Mouse (Mus musculus) G1E-ER4 (cell line): ENCODE data around the gene Chd6. TPM values are rescaled to one million over a fixed set of nuclear protein-coding genes. Genes with fewer than 3 reads are reported as not detected.

Experiments used
- GATA1 ChIP-seq: IDR thresholded peaks from one replicate; pipeline ENCODE4 v1.8.0; 2012; ENCODE audit warnings: low read length, inconsistent platforms
- polyA plus RNA-seq: library from polyadenylated mRNA; stranded (reverse); fragments of >175 nt; gene quantifications from 2 replicates; pipeline ENCODE4 v1.2.3, GENCODE M21; 2012

Gene Chd6
- polyA plus RNA-seq, 1 experiment, result 10.2 TPM

GRCm38 (mm10) chr2:161102102-161102501 is 6.8 kb downstream of the Chd6 start:
- no peak for TF ChIP-seq GATA1

- no peak for TF ChIP-seq GATA1
Measured at GRCm38 (mm10) chr2:161097746-161098145, 11.1 kb downstream of the Chd6 start.

- no peak for TF ChIP-seq GATA1
Measured at GRCm38 (mm10) chr2:161090746-161091405, 18.0 kb downstream of the Chd6 start.

DNA sequence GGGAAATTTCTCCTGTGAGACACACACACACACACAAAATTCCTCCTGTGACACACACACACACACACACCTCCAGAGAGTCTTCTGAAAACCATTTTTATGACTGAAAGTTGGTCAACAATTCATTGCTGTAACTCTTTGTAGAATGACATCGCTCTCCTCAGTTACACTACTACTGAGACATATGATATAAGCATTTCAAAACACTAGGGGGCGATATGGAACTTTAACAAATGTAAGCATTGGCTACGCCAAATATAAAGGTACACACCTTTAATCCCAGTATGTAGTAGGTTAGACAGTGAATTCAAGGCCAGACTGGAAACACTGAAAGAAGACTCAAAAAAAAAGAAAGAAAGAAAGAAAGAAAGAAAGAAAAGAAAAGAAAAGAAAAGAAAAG is 18.7 kb downstream of the Chd6 start:
- TF ChIP-seq GATA1, result no peak

DNA sequence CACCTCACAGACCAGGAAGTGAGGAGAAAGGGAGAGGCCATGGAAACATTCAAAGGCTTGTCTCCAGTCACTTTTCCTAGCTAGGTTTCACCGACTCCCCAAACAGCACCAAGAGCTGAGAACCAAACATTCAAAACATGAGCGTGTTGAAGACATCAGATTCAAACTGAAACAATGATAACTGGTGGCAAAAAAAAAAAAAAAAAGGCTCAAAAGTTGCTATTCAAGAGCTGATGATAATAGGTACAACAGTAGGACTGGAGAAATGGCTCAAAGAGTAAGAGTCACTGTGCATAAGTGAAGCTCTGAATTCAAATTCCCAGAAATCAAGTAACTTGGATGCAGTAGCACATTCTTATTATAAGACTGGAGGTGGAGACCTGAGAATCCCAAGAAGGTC is 30.3 kb downstream of the Chd6 start:
- TF ChIP-seq GATA1, result no peak

GRCm38 (mm10) chr2:161076262-161076661 is 32.6 kb downstream of the Chd6 start:
- no peak for TF ChIP-seq GATA1

DNA sequence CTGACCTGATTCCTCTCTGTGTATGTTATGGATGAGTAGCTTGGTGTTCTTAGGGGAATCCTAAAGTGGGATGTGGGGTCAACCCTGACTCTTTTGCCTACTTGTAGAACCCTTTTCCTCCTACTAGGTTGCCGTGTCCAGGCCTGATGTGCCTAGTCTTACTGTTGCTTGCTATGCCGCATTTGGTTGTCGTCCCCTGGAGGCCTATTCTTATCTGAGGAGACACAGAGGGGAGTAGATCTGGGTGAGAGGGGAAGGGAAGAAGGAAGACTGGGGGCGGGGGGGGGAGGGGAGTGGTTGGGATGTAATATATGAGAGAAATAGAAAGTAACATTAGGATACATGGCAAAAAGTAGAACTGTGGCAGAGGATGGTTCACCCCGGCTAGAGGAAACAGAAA is 33.3 kb downstream of the Chd6 start:
- no peak for TF ChIP-seq GATA1

DNA sequence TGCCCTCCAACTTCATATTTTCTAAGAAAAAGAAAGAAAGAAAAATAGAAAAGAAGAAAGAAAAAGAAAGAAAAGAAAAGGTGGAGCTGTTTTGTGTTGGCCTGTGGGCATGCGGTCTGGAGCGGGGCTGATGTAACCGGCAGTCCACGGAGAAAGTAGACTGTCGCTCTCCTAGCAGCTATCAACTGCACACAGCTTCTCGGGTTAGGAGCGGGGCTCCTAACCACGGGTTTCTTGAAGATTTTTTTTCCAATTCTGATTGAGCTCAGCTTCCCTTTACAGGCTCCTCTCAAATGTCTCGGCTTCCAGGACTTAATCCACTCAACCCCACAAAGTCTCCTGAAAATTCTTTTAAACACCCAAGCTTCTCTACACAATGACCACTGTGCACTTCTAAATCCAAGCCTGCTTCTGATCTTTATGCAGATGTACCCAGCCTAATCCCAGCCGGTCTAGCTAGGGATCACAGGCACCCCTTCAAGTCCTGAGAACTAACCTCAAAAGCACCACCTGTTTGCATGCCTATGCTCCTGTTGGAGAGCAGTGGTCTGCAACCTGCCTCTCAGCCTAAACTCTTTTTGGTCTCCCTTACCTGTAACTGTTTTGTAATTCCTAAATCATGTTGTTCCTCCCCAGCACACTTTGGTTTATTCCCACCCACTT is 42.6 kb downstream of the Chd6 start:
- no peak for TF ChIP-seq GATA1

DNA sequence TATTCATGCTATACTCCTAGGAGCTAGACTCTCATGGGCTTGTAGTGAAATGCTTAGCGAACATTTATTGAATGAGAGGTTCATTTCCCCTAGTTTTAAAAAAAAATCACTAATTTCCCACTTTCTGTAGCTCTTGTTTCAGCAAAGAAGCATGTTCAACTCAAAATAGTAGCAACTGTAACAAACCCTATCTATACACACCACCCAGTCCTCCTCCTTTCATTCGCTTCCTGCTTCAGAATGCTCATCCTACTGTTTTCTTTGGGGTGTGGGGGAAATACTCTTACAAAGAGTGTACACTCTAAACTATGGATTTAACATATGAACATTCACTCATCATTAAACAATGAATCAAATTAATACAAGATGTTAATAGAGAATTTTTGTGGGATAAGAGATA is 43.3 kb downstream of the Chd6 start:
- no peak for TF ChIP-seq GATA1

DNA sequence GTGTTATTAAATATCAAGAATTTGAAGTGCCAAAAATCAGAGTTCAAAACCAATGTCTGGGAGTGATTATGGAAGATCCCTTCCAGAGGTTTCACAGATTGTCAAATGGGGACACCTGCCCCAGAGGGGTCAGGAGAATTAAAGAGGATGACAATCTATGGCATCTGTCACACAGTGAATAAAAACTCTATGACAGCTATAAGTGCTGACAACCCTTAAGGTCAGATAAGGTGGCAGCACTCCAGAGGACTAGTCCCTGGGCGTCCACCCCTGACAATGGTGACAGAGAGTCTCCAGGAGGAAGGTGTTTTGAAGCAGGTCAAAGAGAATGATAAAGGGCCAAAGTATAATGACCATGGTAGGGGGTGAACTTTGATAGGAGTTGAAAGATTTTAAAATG is 44.0 kb downstream of the Chd6 start:
- no peak for TF ChIP-seq GATA1

- TF ChIP-seq GATA1, result no peak
Measured at GRCm38 (mm10) chr2:161058841-161059240, 50.0 kb downstream of the Chd6 start.

- no peak for TF ChIP-seq GATA1
Measured at GRCm38 (mm10) chr2:161053765-161054164, 55.1 kb downstream of the Chd6 start.

DNA sequence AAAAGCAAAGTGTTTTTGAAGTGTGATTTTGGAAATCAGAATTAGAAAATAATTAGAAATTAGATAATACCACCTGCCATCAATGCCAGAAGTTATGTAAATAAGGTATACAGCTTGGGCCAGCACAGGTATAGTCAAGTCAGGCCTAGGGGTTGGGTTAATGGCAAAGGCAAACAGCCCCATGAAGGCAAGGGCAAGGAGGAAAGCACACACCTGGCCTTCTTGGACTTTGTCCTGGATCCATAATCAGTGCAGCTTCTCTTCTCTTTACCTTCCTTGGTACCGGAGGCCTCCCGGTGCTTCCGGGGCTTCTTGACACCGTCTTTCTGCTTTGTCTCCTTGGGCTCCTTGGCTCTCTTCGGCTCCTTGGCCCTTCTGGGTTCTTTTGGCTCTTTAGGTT is 56.7 kb downstream of the Chd6 start:
- no peak for TF ChIP-seq GATA1

DNA sequence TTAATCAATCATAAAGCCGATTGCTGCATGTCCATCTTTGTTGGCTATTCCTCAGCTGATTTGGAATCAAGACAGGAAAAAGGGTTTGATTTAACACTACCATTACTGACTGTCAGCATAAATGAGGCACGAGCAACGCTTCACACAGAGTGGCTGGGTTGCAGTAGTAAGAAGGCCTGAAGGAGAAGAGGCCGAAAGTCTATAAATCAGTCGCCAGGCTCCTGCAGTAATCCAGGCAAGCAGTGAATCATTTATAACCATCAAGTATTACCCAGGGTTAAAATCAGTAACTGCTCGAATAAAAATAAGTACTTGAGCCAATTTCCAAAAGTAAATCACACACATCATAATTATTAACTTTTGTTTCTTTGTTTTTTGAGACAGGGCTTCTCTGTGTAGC is 59.4 kb downstream of the Chd6 start:
- no peak for TF ChIP-seq GATA1

GRCm38 (mm10) chr2:161044492-161045201 is 64.2 kb downstream of the Chd6 start:
- no peak for TF ChIP-seq GATA1

- no peak for TF ChIP-seq GATA1
Measured at GRCm38 (mm10) chr2:161042874-161043273, 66.0 kb downstream of the Chd6 start.

DNA sequence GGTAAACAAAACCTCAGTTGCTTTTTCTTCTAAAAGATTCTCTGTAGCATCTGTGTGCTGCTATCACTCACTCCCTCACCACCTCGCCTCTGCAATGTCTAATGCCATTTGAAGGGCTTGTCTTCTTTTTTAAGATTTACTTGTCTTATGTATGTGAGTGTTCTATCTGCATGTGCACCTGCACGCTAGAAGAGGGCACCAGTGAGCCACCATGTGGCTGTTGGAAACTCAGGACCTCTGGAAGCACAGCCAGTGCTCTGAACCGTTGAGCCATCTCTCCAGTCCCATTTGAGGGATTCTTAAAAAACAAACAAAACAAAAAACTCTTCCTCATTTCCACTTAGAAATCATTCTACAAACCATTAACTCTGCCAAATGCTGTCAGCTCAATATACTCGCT is 68.1 kb downstream of the Chd6 start:
- TF ChIP-seq GATA1, result no peak
